Mouse (Mus musculus): ENCODE measurements around the gene Btbd8. TPM values are rescaled to one million over a fixed set of nuclear protein-coding genes. Genes with fewer than 3 reads are reported as not detected.

Gene Btbd8
- total RNA-seq, 2 experiments from 2014 or later, result 5.9 to 9.0 TPM

GRCm38 (mm10) chr5:107510503-107510902 is 72.7 kb downstream of the Btbd8 start:
- peak in 1 of 2 experiments; percentile 9 for DNase-seq
- intact Hi-C loops (cut with DNase I), result loop anchor here (5.0 kb wide), 1 partner anchor 153 kb away; no protein-coding TSS in a partner anchor

DNA sequence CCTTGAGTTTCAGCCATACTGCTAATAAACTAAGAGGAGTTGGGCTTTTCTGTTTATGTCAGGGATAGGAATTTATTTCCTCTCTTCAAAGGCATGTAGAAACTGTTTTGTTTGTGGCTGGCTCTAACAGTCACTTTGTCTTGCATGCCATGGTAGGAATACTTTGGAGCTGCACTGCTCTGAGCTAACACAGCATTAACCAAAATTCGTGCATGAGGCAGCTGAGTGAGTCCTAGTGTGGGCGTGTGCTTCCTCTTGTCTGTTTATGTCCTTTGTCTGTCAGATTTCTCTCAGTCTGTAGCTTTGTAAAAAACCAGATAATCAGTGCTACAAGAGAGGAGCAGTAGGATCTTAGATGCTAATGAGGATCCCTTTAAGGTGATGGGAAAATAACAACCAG is 73.5 kb downstream of the Btbd8 start:
- intact Hi-C loops (cut with DNase I), result loop anchor here (5.0 kb wide), 1 partner anchor 154 kb away; no protein-coding TSS in a partner anchor
- DNase-seq, result no peak

DNA sequence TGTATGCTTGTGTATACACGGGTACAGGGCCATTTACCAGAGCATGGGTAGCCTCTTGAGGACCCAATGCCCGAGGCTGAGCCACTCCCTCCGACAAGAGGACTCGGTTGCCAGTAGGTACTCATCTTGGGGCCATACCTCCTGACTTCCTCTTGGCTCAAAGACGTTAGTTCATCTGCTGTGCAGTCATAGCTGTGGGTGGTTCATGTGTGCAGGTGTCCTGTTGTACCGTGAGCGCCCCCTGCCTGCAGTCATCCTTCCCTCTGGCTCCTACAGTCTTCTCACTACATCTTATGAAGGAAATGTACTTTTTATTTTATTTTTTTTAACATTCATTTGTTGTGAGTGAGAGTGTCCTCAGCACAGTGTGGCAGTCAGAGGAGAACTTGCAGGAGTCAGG is 75.8 kb downstream of the Btbd8 start:
- intact Hi-C loops (cut with DNase I), result loop anchor here (5.0 kb wide), 1 partner anchor 156 kb away; no protein-coding TSS in a partner anchor
- peak; percentile 9 to 32 for DNase-seq

DNA sequence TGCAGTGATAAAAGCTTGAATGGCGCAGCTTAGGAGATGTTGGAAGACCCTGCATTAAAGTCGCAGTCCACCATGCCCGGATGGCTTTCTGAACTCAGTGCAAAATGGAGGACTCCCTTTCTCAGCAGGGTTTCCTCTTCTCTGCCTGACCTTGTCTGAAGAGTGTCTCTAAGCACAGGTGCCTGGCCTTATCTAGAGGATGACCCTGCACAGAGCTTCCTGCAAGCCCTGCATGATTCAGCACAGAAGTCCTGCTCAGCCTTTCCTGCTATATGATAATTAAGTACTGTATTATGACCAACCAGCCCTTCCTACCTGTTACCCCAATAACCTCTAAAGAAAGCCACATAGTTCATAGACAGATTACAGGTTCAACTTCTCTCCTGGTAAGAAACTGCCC is 77.7 kb downstream of the Btbd8 start:
- no peak for DNase-seq
- intact Hi-C loops (cut with DNase I), result no loop called here

- intact Hi-C loops (cut with DNase I), result no loop called here
- no peak for DNase-seq
Measured at GRCm38 (mm10) chr5:107516087-107516486, 78.3 kb downstream of the Btbd8 start.

DNA sequence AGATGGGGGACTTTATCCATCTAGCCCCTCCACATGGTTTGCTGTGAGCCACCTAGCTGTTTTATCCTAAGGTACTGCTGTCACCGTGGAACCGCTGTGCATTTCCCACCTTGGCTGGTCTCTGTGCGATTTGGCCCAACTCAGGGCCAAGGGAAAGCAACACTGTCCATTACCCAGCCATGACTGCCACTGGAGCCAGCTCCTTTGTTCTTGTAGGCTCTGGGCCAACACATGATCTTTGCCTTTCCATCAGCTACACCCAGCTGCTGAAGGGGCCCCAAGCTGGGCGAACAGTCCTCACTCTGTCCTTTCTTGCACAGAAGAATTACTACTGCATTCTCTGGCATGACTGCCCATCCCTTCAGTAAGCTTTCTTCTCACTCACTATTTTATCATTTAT is 80.8 kb downstream of the Btbd8 start:
- no peak for DNase-seq
- intact Hi-C loops (cut with DNase I), result no loop called here

DNA sequence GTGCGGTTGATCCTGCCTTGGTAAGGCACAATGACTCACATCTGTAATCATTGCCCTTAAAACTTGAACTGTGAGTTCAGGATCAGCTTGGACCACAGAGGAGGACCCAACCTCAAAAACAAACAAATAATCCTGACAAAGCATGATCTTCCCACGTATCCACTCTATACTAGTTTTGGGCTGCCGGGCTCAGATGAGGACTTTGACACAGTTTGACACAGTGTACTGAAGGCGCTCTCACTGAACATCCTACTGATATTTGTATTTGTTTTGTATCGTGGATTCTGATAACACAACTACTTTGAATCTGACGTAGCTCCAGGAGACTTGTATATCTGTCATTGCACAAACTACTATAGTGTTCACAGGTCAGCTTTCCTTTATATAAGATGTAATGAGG is 83.6 kb downstream of the Btbd8 start:
- intact Hi-C loops (cut with DNase I), result no loop called here
- DNase-seq, result no peak

GRCm38 (mm10) chr5:107521897-107522296 is 84.1 kb downstream of the Btbd8 start:
- intact Hi-C loops (cut with DNase I), result no loop called here
- peak in 1 of 2 experiments; percentile 13 for DNase-seq

DNA sequence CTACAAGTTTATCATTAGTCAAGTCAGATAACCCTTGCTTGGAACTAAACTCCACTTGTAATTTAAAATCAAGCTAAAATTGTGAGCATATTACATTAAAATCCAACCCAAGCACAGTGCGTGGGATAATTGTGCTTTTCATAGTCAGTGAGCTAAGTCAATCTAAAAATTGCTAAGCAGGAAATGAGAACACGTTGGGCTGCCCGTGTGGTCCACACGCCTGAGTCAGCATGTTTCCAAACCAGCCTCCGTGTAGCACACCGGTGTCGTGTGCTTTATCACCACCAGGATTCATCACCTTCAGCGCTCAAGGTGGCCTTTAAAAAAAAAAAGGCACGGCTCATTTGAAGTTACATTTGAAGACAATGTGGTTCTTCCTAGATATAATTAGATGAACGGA is 86.5 kb downstream of the Btbd8 start:
- intact Hi-C loops (cut with DNase I), result no loop called here
- no peak for DNase-seq

DNA sequence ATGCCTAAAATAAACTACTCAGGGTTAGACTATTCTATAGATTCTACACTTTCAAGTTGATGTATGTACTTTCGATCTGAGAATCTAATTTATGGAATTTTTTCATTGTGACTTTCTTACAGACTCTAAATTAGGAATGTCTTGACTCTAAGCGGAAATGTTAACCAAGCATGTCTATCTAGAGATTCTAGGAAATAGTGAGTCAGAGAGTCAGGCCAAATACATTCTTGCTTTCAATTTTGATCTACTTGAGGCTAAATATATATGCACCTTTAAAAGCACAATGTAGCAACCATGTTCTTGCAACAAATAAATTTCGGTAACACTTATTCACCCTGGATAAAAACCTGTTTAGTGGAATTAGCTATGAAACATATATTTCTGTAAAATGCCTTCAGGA is 91.1 kb downstream of the Btbd8 start:
- intact Hi-C loops (cut with DNase I), result no loop called here
- DNase-seq, result no peak

DNA sequence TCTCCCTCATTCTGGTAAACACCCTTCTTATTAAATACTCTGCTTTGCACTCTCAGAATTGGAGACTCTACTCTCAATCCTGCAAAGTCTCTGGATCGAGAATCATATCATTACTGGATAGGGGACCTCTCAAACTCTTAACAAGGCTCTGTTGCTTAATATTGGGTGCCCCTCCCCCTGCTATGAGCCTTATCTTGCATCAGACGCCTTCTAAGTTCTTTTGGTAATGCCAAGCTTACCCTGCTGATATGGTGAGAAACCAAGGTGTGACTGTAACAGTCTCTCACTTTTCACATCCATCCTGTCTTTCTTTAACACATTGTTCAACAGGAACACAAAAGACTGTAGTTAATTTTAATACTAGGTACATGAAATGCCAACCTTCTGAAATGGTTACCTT is 95.8 kb downstream of the Btbd8 start:
- intact Hi-C loops (cut with DNase I), result no loop called here
- DNase-seq, result no peak

- intact Hi-C loops (cut with DNase I), result no loop called here
- DNase-seq, result no peak
Measured at GRCm38 (mm10) chr5:107534581-107534980, 96.8 kb downstream of the Btbd8 start, which contains the start of gene 1700028K03Rik. Gene 1700028K03Rik (plus strand): TSS chr5:107534709.

- intact Hi-C loops (cut with DNase I), result no loop called here
- DNase-seq, result peak; percentile 30 to 48
Measured at GRCm38 (mm10) chr5:107541696-107542095, 103.9 kb downstream of the Btbd8 start.

GRCm38 (mm10) chr5:107545927-107546326 is 108.1 kb downstream of the Btbd8 start:
- DNase-seq, result no peak
- intact Hi-C loops (cut with DNase I), result no loop called here

DNA sequence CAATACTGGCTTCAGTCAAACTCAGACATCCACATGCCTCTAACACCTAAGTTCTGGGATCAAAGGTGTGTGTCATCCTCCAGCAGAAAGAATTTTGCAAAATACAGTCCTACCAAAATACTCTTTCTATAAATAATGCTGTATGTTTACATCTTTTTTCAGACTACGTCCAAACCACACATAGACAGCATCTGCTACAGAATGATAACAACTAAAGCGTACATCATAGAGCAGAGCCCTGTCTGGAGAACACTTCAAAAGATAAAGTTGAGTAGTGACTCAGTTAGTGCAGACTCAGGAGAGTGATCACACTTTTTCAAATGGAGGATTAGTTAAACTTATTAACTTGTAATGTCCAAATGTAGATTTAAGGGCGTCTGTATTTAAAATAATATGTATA is 110.2 kb downstream of the Btbd8 start:
- no peak for DNase-seq
- intact Hi-C loops (cut with DNase I), result no loop called here

DNA sequence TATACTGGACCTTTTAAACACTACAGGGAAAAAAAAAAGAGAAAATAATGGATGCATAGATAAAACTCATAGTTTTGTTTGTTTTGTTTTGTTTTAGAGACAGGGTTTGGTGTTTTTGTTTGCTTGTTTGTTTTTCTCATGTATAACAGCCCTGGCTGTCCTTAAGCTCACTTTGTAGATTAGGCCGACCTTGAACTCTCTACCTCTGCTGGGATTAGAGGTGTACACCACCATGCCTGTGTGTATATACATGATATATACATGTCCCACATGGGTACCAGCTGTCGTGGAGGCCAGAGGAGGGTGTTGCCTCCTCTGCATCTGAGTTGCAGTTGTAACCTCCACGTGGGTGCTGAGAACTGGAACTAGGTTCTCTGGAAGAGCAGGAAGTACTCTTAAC is 110.6 kb downstream of the Btbd8 start:
- intact Hi-C loops (cut with DNase I), result no loop called here
- no peak for DNase-seq

DNA sequence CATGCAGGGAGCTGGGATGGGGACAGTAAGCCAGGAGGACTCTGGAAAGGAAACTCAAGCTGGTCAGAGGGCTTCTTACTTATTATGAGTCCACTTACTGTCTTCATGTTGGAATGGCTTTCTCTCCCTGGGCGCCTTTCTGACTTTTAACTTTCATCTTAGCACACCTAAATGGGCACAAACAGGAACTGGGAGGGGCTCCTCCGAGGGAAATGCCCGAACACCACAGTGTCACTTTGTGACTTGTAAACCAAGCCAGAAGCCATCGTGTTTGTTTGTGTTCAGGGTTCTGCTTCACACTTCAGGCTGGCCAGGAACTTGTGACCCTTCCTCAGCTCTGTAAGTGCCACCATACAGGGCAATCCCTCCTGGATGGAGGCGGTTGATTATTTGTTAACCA is 116.5 kb downstream of the Btbd8 start:
- DNase-seq, result no peak
- intact Hi-C loops (cut with DNase I), result no loop called here

GRCm38 (mm10) chr5:107556969-107557368 is 119.2 kb downstream of the Btbd8 start:
- intact Hi-C loops (cut with DNase I), result no loop called here

More at GRCm38 (mm10) chr5:107556969-107557368, 119.2 kb downstream of the Btbd8 start:
- no peak for DNase-seq

Other genes with a start within 250 kb of the Btbd8 start
- gene Tgfbr3, start 148.4 kb upstream of the Btbd8 start, total RNA-seq (2021), result 10 to 100 TPM; 17.1 to 18.3 TPM
- 1 to 10 TPM; 1.9 to 2.3 TPM for gene Brdt, start 106.8 kb upstream of the Btbd8 start, total RNA-seq (2021)
- gene Ephx4, start 35.3 kb upstream of the Btbd8 start, total RNA-seq (2021), result 1 to 10 TPM in 1 of 2 experiments, under 1 TPM in 1; 0.47 to 1.1 TPM
- not detected for gene Lpcat2b, start 6.4 kb upstream of the Btbd8 start, total RNA-seq (2021)
- not detected for gene Gm42669, start 69.6 kb downstream of the Btbd8 start, total RNA-seq (2021)
- gene 1700028K03Rik, start 96.7 kb downstream of the Btbd8 start, total RNA-seq (2021), result not detected
- gene Rpap2, start 159.4 kb downstream of the Btbd8 start, total RNA-seq (2021), result 10 to 100 TPM; 11.0 to 12.4 TPM
- gene Glmn, start 159.9 kb downstream of the Btbd8 start, total RNA-seq (2021), result 1 to 10 TPM; 4.9 to 7.1 TPM